Mouse (Mus musculus) bone marrow, adult 2 months (tissue): Measurements from ENCODE around the gene Astn1.

Experiments
- CTCF ChIP-seq: fragments of 200-500 bp; IDR thresholded peaks from 2 replicates; pipeline ENCODE4 v1.5.1; 2011; ENCODE audit warnings: low read length, control low read depth; ENCODE audit not compliant: control insufficient read depth, insufficient read depth
- POLR2A ChIP-seq: fragments of 200-500 bp; IDR thresholded peaks from 2 replicates; pipeline ENCODE4 v1.6.1; 2011; ENCODE audit warnings: low read depth, mild to moderate bottlenecking, control low read depth, low read length, borderline replicate concordance; ENCODE audit not compliant: control insufficient read depth

GRCm38 (mm10) chr1:158545095-158545494 lies 183.0 kb downstream of the Astn1 start:
- TF ChIP-seq CTCF (no peak), POLR2A (no peak)
